Mouse (Mus musculus): Measurements from ENCODE around the gene Ciart. TPM values are rescaled to one million over a fixed set of nuclear protein-coding genes. Genes with fewer than 3 reads are reported as not detected.
A peak's percentile ranks its signal among the peaks of the same experiment; 100 is the strongest.
"Not testable (repeated sequence)": the region's sequence is repeated elsewhere in the genome, so short reads cannot be mapped to it uniquely, and the experiment has no call there.

Gene Ciart
- 9.3 and 15.3 TPM in 2 replicates for total RNA-seq (2017)

GRCm38 (mm10) chr3:95881979-95882815, at the start of gene Ciart:
Gene Ciart, minus strand, starts transcription at chr3:95882251.
- ATAC-seq (replicated peaks in 1 of 2; ENCODE audit: insufficient read depth in 1 of 2, low FRiP score in 2 of 2, low TSS enrichment in 1 of 2, low read depth in 1 of 2, poor library complexity in 2 of 2, severe bottlenecking in 2 of 2), result peak; percentile 97 to 99

GRCm38 (mm10) chr3:95931471-95931870, 49.4 kb upstream of the Ciart start:
- no peak for ATAC-seq (replicated peaks in 1 of 2; ENCODE audit: insufficient read depth in 1 of 2, low FRiP score in 2 of 2, low TSS enrichment in 1 of 2, low read depth in 1 of 2, poor library complexity in 2 of 2, severe bottlenecking in 2 of 2)

GRCm38 (mm10) chr3:95930471-95930789, 48.4 kb upstream of the Ciart start:
- no peak for ATAC-seq (replicated peaks in 1 of 2; ENCODE audit: insufficient read depth in 1 of 2, low FRiP score in 2 of 2, low TSS enrichment in 1 of 2, low read depth in 1 of 2, poor library complexity in 2 of 2, severe bottlenecking in 2 of 2)

GRCm38 (mm10) chr3:95929581-95930470, 47.8 kb upstream of the Ciart start:
- peak in 1 of 2 experiments; percentile 22; a peak in 1 of 4 replicates for ATAC-seq (replicated peaks in 1 of 2; ENCODE audit: insufficient read depth in 1 of 2, low FRiP score in 2 of 2, low TSS enrichment in 1 of 2, low read depth in 1 of 2, poor library complexity in 2 of 2, severe bottlenecking in 2 of 2)

- peak; percentile 99 for ATAC-seq (replicated peaks in 1 of 2; ENCODE audit: insufficient read depth in 1 of 2, low FRiP score in 2 of 2, low TSS enrichment in 1 of 2, low read depth in 1 of 2, poor library complexity in 2 of 2, severe bottlenecking in 2 of 2)
Measured at GRCm38 (mm10) chr3:95928658-95929503, 46.8 kb upstream of the Ciart start, which contains the start of gene Anp32e. Gene Anp32e, plus strand, starts transcription at chr3:95929246.

- no peak for ATAC-seq (replicated peaks in 1 of 2; ENCODE audit: insufficient read depth in 1 of 2, low FRiP score in 2 of 2, low TSS enrichment in 1 of 2, low read depth in 1 of 2, poor library complexity in 2 of 2, severe bottlenecking in 2 of 2)
Measured at GRCm38 (mm10) chr3:95928261-95928657, 46.2 kb upstream of the Ciart start.

- no peak for ATAC-seq (replicated peaks in 1 of 2; ENCODE audit: insufficient read depth in 1 of 2, low FRiP score in 2 of 2, low TSS enrichment in 1 of 2, low read depth in 1 of 2, poor library complexity in 2 of 2, severe bottlenecking in 2 of 2)
Measured at GRCm38 (mm10) chr3:95925087-95925486, 43.0 kb upstream of the Ciart start.

GRCm38 (mm10) chr3:95924185-95924584, 42.1 kb upstream of the Ciart start:
- ATAC-seq (replicated peaks in 1 of 2; ENCODE audit: insufficient read depth in 1 of 2, low FRiP score in 2 of 2, low TSS enrichment in 1 of 2, low read depth in 1 of 2, poor library complexity in 2 of 2, severe bottlenecking in 2 of 2), result no peak

- not testable (repeated sequence) for ATAC-seq (replicated peaks in 1 of 2; ENCODE audit: insufficient read depth in 1 of 2, low FRiP score in 2 of 2, low TSS enrichment in 1 of 2, low read depth in 1 of 2, poor library complexity in 2 of 2, severe bottlenecking in 2 of 2)
Measured at GRCm38 (mm10) chr3:95923429-95923828, 41.4 kb upstream of the Ciart start.

GRCm38 (mm10) chr3:95920532-95920931, 38.5 kb upstream of the Ciart start:
- not testable (repeated sequence) for ATAC-seq (replicated peaks in 1 of 2; ENCODE audit: insufficient read depth in 1 of 2, low FRiP score in 2 of 2, low TSS enrichment in 1 of 2, low read depth in 1 of 2, poor library complexity in 2 of 2, severe bottlenecking in 2 of 2)

GRCm38 (mm10) chr3:95916760-95917159, 34.7 kb upstream of the Ciart start:
- ATAC-seq (replicated peaks in 1 of 2; ENCODE audit: insufficient read depth in 1 of 2, low FRiP score in 2 of 2, low TSS enrichment in 1 of 2, low read depth in 1 of 2, poor library complexity in 2 of 2, severe bottlenecking in 2 of 2), result peak in 1 of 2 experiments; percentile 51; a peak in 1 of 4 replicates

GRCm38 (mm10) chr3:95914706-95915105, 32.7 kb upstream of the Ciart start:
- ATAC-seq (replicated peaks in 1 of 2; ENCODE audit: insufficient read depth in 1 of 2, low FRiP score in 2 of 2, low TSS enrichment in 1 of 2, low read depth in 1 of 2, poor library complexity in 2 of 2, severe bottlenecking in 2 of 2), result no peak

GRCm38 (mm10) chr3:95907613-95908012, 25.6 kb upstream of the Ciart start:
- ATAC-seq (replicated peaks in 1 of 2; ENCODE audit: insufficient read depth in 1 of 2, low FRiP score in 2 of 2, low TSS enrichment in 1 of 2, low read depth in 1 of 2, poor library complexity in 2 of 2, severe bottlenecking in 2 of 2), result no peak

- ATAC-seq (replicated peaks in 1 of 2; ENCODE audit: insufficient read depth in 1 of 2, low FRiP score in 2 of 2, low TSS enrichment in 1 of 2, low read depth in 1 of 2, poor library complexity in 2 of 2, severe bottlenecking in 2 of 2), result peak; percentile 58 to 61; a peak in 2 of 4 replicates
Measured at GRCm38 (mm10) chr3:95906860-95907259, 24.8 kb upstream of the Ciart start.

- no peak for ATAC-seq (replicated peaks in 1 of 2; ENCODE audit: insufficient read depth in 1 of 2, low FRiP score in 2 of 2, low TSS enrichment in 1 of 2, low read depth in 1 of 2, poor library complexity in 2 of 2, severe bottlenecking in 2 of 2)
Measured at GRCm38 (mm10) chr3:95905940-95906492, 24.0 kb upstream of the Ciart start.

GRCm38 (mm10) chr3:95905146-95905939, 23.3 kb upstream of the Ciart start:
- ATAC-seq (replicated peaks in 1 of 2; ENCODE audit: insufficient read depth in 1 of 2, low FRiP score in 2 of 2, low TSS enrichment in 1 of 2, low read depth in 1 of 2, poor library complexity in 2 of 2, severe bottlenecking in 2 of 2), result peak; percentile 9 to 18; a peak in 2 of 4 replicates
